Mouse (Mus musculus): ENCODE data around the gene Smarcc2. TPM values are rescaled to one million over a fixed set of nuclear protein-coding genes. Genes with fewer than 3 reads are reported as not detected.
"Not testable (repeated sequence)": the region's sequence is repeated elsewhere in the genome, so short reads cannot be mapped to it uniquely, and the experiment has no call there.

Smarcc2 gene
- total and polyA plus RNA-seq, 3 experiments, result 47.4 to 153 (median 109) TPM

- ATAC-seq (ENCODE audit: extremely low read depth, insufficient number of reproducible peaks, low FRiP score, poor library complexity, severe bottlenecking) (peak; percentile 89), DNase-seq (ENCODE audit: low spot score) (peak; percentile 41)
- Histone ChIP-seq H3K36me3 (replicated peaks) (peaks cover 60% of the 10 kb centered on the region), H3K4me3 (ENCODE audit: low read depth, low read length) (peak overlapping the region; percentile 62; the same call in 1 of the 2 replicates), H3K9me3 (replicated peaks) (0 out of 2 replicates have a peak, but pooled peaks cover 4% of the 10 kb centered on the region), H3K27me3 (ENCODE audit: insufficient read depth, low read length) (no peaks in the 10 kb centered on the region), H3K4me1 (ENCODE audit: insufficient read depth, low read depth, low read length) (peaks cover 49% of the 10 kb centered on the region)
- no peak for TF ChIP-seq POLR2AphosphoS5 (IDR thresholded peaks at IDR 0.05; ENCODE audit: insufficient replicate concordance, low read depth, low read length)
- TF ChIP-seq GATA2 (IDR thresholded peaks at IDR 0.05; ENCODE audit: borderline replicate concordance, low read depth, low read length), result peak; percentile 45; the same call in 1 of the 2 replicates
Observed at GRCm38 (mm10) chr10:128504641-128505370, 45.8 kb downstream of the Smarcc2 start.

GRCm38 (mm10) chr10:128505371-128505667 lies 46.3 kb downstream of the Smarcc2 start:
- not testable (repeated sequence) for ATAC-seq (ENCODE audit: extremely low read depth, insufficient number of reproducible peaks, low FRiP score, poor library complexity, severe bottlenecking); H3K9me3 ChIP-seq (replicated peaks); H3K27me3 ChIP-seq (ENCODE audit: insufficient read depth, low read length); DNase-seq (ENCODE audit: low spot score); H3K4me3 ChIP-seq (ENCODE audit: low read depth, low read length)
- H3K4me1 ChIP-seq (ENCODE audit: insufficient read depth, low read depth, low read length), result peaks cover 45% of the 10 kb centered on the region
- H3K36me3 ChIP-seq (replicated peaks), result peaks cover 65% of the 10 kb centered on the region

- Histone ChIP-seq H3K4me3 (ENCODE audit: low read depth, low read length) (no peak overlapping the region), H3K4me1 (ENCODE audit: insufficient read depth, low read depth, low read length) (peaks cover 43% of the 10 kb centered on the region), H3K9me3 (replicated peaks) (0 out of 2 replicates have a peak, but pooled peaks cover 4% of the 10 kb centered on the region), H3K36me3 (replicated peaks) (peaks cover 71% of the 10 kb centered on the region), H3K27me3 (ENCODE audit: insufficient read depth, low read length) (no peaks in the 10 kb centered on the region)
- ATAC-seq (ENCODE audit: extremely low read depth, insufficient number of reproducible peaks, low FRiP score, poor library complexity, severe bottlenecking), result no peak
- TF ChIP-seq CTCF (IDR thresholded peaks at IDR 0.05; ENCODE audit: low read depth, low read length) (no peak), POLR2AphosphoS5 (IDR thresholded peaks at IDR 0.05; ENCODE audit: insufficient replicate concordance, low read depth, low read length) (no peak), GATA2 (IDR thresholded peaks at IDR 0.05; ENCODE audit: borderline replicate concordance, low read depth, low read length) (no peak), GATA1 (IDR thresholded peaks at IDR 0.05; ENCODE audit: borderline replicate concordance, low read length) (no peak), TAL1 (conservative IDR thresholded peaks at IDR 0.05; ENCODE audit: low read depth, low read length) (no peak)
- DNase-seq (ENCODE audit: low spot score), result no peak
Observed at GRCm38 (mm10) chr10:128505974-128506373, 46.9 kb downstream of the Smarcc2 start.

- DNase-seq (ENCODE audit: low spot score), result no peak
Observed at GRCm38 (mm10) chr10:128508260-128508659, 49.2 kb downstream of the Smarcc2 start.

GRCm38 (mm10) chr10:128509203-128509602 lies 50.2 kb downstream of the Smarcc2 start:
- ATAC-seq (ENCODE audit: extremely low read depth, insufficient number of reproducible peaks, low FRiP score, poor library complexity, severe bottlenecking) (no peak), DNase-seq (ENCODE audit: low spot score) (no peak)
- Histone ChIP-seq H3K36me3 (replicated peaks) (peaks cover 81% of the 10 kb centered on the region), H3K27me3 (ENCODE audit: insufficient read depth, low read length) (no peaks in the 10 kb centered on the region), H3K4me1 (ENCODE audit: insufficient read depth, low read depth, low read length) (peaks cover 24% of the 10 kb centered on the region), H3K9me3 (replicated peaks) (0 out of 2 replicates have a peak, but pooled peaks cover 4% of the 10 kb centered on the region), H3K4me3 (ENCODE audit: low read depth, low read length) (no peak overlapping the region)
- TF ChIP-seq GATA2 (IDR thresholded peaks at IDR 0.05; ENCODE audit: borderline replicate concordance, low read depth, low read length) (no peak), GATA1 (IDR thresholded peaks at IDR 0.05; ENCODE audit: borderline replicate concordance, low read length) (no peak), POLR2AphosphoS5 (IDR thresholded peaks at IDR 0.05; ENCODE audit: insufficient replicate concordance, low read depth, low read length) (no peak), TAL1 (conservative IDR thresholded peaks at IDR 0.05; ENCODE audit: low read depth, low read length) (no peak), CTCF (IDR thresholded peaks at IDR 0.05; ENCODE audit: low read depth, low read length) (no peak)

More at GRCm38 (mm10) chr10:128508260-128508659, 49.2 kb downstream of the Smarcc2 start:
- H3K4me3 ChIP-seq (ENCODE audit: low read depth, low read length), result no peak overlapping the region
- H3K4me1 ChIP-seq (ENCODE audit: insufficient read depth, low read depth, low read length), result peaks cover 33% of the 10 kb centered on the region
- no peak for ATAC-seq (ENCODE audit: extremely low read depth, insufficient number of reproducible peaks, low FRiP score, poor library complexity, severe bottlenecking)
- H3K27me3 ChIP-seq (ENCODE audit: insufficient read depth, low read length), result no peaks in the 10 kb centered on the region
- peaks cover 76% of the 10 kb centered on the region for H3K36me3 ChIP-seq (replicated peaks)
- TF ChIP-seq TAL1 (conservative IDR thresholded peaks at IDR 0.05; ENCODE audit: low read depth, low read length), result no peak
- no peak for TF ChIP-seq CTCF (IDR thresholded peaks at IDR 0.05; ENCODE audit: low read depth, low read length)
- no peak for TF ChIP-seq GATA2 (IDR thresholded peaks at IDR 0.05; ENCODE audit: borderline replicate concordance, low read depth, low read length)
- no peak for TF ChIP-seq POLR2AphosphoS5 (IDR thresholded peaks at IDR 0.05; ENCODE audit: insufficient replicate concordance, low read depth, low read length)
- no peak for TF ChIP-seq GATA1 (IDR thresholded peaks at IDR 0.05; ENCODE audit: borderline replicate concordance, low read length)
- 0 out of 2 replicates have a peak, but pooled peaks cover 4% of the 10 kb centered on the region for H3K9me3 ChIP-seq (replicated peaks)

GRCm38 (mm10) chr10:128509831-128510230 lies 50.8 kb downstream of the Smarcc2 start:
- Histone ChIP-seq H3K4me1 (ENCODE audit: insufficient read depth, low read depth, low read length) (peaks cover 17% of the 10 kb centered on the region), H3K27me3 (ENCODE audit: insufficient read depth, low read length) (no peaks in the 10 kb centered on the region), H3K4me3 (ENCODE audit: low read depth, low read length) (no peak overlapping the region), H3K36me3 (replicated peaks) (peaks cover 79% of the 10 kb centered on the region), H3K9me3 (replicated peaks) (0 out of 2 replicates have a peak, but pooled peaks cover 4% of the 10 kb centered on the region)
- TF ChIP-seq GATA1 (IDR thresholded peaks at IDR 0.05; ENCODE audit: borderline replicate concordance, low read length) (no peak), POLR2AphosphoS5 (IDR thresholded peaks at IDR 0.05; ENCODE audit: insufficient replicate concordance, low read depth, low read length) (no peak), GATA2 (IDR thresholded peaks at IDR 0.05; ENCODE audit: borderline replicate concordance, low read depth, low read length) (no peak), TAL1 (conservative IDR thresholded peaks at IDR 0.05; ENCODE audit: low read depth, low read length) (no peak), CTCF (IDR thresholded peaks at IDR 0.05; ENCODE audit: low read depth, low read length) (no peak)
- DNase-seq (ENCODE audit: low spot score), result no peak
- ATAC-seq (ENCODE audit: extremely low read depth, insufficient number of reproducible peaks, low FRiP score, poor library complexity, severe bottlenecking), result no peak
